ENCODE assay signal across 9 mouse cellular contexts in genomic region chrX:56839369-56839768, GRCm38 (mm10). TPM values are rescaled to one million over a fixed set of nuclear protein-coding genes. Genes with fewer than 3 reads are reported as not detected.
DNase-seq lines count a peak whose midpoint lies in the region; ATAC-seq and TF ChIP-seq lines count a peak whose summit lies in the region.
"Had no signal": no experiment of that assay in that cellular context is flagged by ENCODE, and none has a peak within 500 bp of the region (broad histone marks: within the 10 kb centered on the region; RNA-seq: fewer than 3 reads in every experiment).

No protein-coding gene starts in this region.

- H3K36me3 ChIP-seq in forebrain, embryonic 13.5 days (ENCODE audit: poor library complexity, severe bottlenecking), result no peaks in the 10 kb centered on the region
- no peaks in the 10 kb centered on the region for H3K36me3 ChIP-seq in forebrain, embryonic 11.5 days (ENCODE audit: control insufficient read depth, insufficient read depth, low read length)
- no peaks in the 10 kb centered on the region for H3K36me3 ChIP-seq in liver, embryonic 12.5 days
- H3K36me3 ChIP-seq in liver, postnatal 0 days (replicated peaks; ENCODE audit: insufficient read depth, low read length), result no peaks in the 10 kb centered on the region

- no peak overlapping the region for H3K9ac ChIP-seq in forebrain, embryonic 13.5 days
- H3K9ac ChIP-seq in forebrain, embryonic 11.5 days (ENCODE audit: low read length), result no peak overlapping the region
- no peak overlapping the region for H3K9ac ChIP-seq in liver, embryonic 12.5 days
- H3K9ac ChIP-seq in liver, postnatal 0 days (replicated peaks), result no peak overlapping the region

- H3K4me3 ChIP-seq in forebrain, embryonic 13.5 days, result no peak overlapping the region
- H3K4me3 ChIP-seq in forebrain, embryonic 11.5 days (ENCODE audit: low read depth, low read length), result no peak overlapping the region
- no peak overlapping the region for H3K4me3 ChIP-seq in liver, embryonic 12.5 days
- no peak overlapping the region for H3K4me3 ChIP-seq in liver, postnatal 0 days (ENCODE audit: low read depth, low read length)

- 0 out of 2 replicates have a peak, but pooled peaks have one; percentile 13 for ATAC-seq in forebrain, embryonic 13.5 days
- ATAC-seq in forebrain, embryonic 11.5 days (replicated peaks; ENCODE audit: low FRiP score), result no peak
- ATAC-seq in liver, embryonic 12.5 days, result no peak
- no peak for ATAC-seq in liver, postnatal 0 days
- ATAC-seq in frontal cortex, adult (ENCODE audit: low TSS enrichment), result no peak

- DNase-seq in forebrain, embryonic 11.5 days (ENCODE audit: low spot score), result no peak
- DNase-seq in liver (peak; percentile 19), ES-CJ7 (ENCODE audit: low read depth, low spot score) (peak; percentile 14)
- peak; percentile 4 for DNase-seq in embryo, embryonic 9.5 days (ENCODE audit: extremely low spot score)
- DNase-seq in liver, postnatal 0 days, result peak; percentile 17

- TF ChIP-seq CTCF in liver, postnatal 0 days (IDR thresholded peaks at IDR 0.05; ENCODE audit: low read depth), result peak; percentile 80

- H3K4me2 ChIP-seq in forebrain, embryonic 13.5 days, result no peak overlapping the region
- no peak overlapping the region for H3K4me2 ChIP-seq in forebrain, embryonic 11.5 days (ENCODE audit: low read depth, low read length, severe bottlenecking)
- no peak overlapping the region for H3K4me2 ChIP-seq in liver, embryonic 12.5 days
- no peak overlapping the region for H3K4me2 ChIP-seq in liver, postnatal 0 days (ENCODE audit: low read depth, low read length)

- no peaks in the 10 kb centered on the region for H3K27me3 ChIP-seq in forebrain, embryonic 13.5 days
- H3K27me3 ChIP-seq in forebrain, embryonic 11.5 days (ENCODE audit: control insufficient read depth, insufficient read depth, low read length), result no peaks in the 10 kb centered on the region
- H3K27me3 ChIP-seq in liver, embryonic 12.5 days (replicated peaks), result no peaks in the 10 kb centered on the region
- no peaks in the 10 kb centered on the region for H3K27me3 ChIP-seq in liver, postnatal 0 days (ENCODE audit: insufficient read depth, low read length)

- no peak for TF ChIP-seq EP300 in liver, postnatal 0 days (IDR thresholded peaks at IDR 0.05; ENCODE audit: low read depth)

- H3K27ac ChIP-seq in forebrain, embryonic 13.5 days, result no peak overlapping the region
- no peak overlapping the region for H3K27ac ChIP-seq in forebrain, embryonic 11.5 days (ENCODE audit: low read depth, low read length)
- no peak overlapping the region for H3K27ac ChIP-seq in liver, embryonic 12.5 days
- H3K27ac ChIP-seq in liver, postnatal 0 days (ENCODE audit: low read depth), result no peak overlapping the region

- no peaks in the 10 kb centered on the region for H3K4me1 ChIP-seq in forebrain, embryonic 13.5 days
- H3K4me1 ChIP-seq in forebrain, embryonic 11.5 days (replicated peaks; ENCODE audit: control insufficient read depth, insufficient read depth, low read length), result no peaks in the 10 kb centered on the region
- no peaks in the 10 kb centered on the region for H3K4me1 ChIP-seq in liver, embryonic 12.5 days
- H3K4me1 ChIP-seq in liver, postnatal 0 days (ENCODE audit: insufficient read depth), result no peaks in the 10 kb centered on the region

- H3K9me3 ChIP-seq in forebrain, embryonic 13.5 days (replicated peaks), result no peaks in the 10 kb centered on the region
- H3K9me3 ChIP-seq in forebrain, embryonic 11.5 days (ENCODE audit: control insufficient read depth, low read length), result no peaks in the 10 kb centered on the region
- H3K9me3 ChIP-seq in liver, embryonic 12.5 days (replicated peaks), result no peaks in the 10 kb centered on the region
- no peaks in the 10 kb centered on the region for H3K9me3 ChIP-seq in liver, postnatal 0 days (ENCODE audit: low read length)

RNA-seq across cellular contexts. Expression of gene Map7d3, which starts 17.2 kb away (rescaled TPM):
- 0.78 and 1.0 TPM in 2 replicates for polyA plus RNA-seq in forebrain, embryonic 13.5 days (2015; fragmentation: Nextera tagmentation; extraction: Ambion mirVana)
- polyA plus RNA-seq in forebrain, embryonic 11.5 days (2014; fragmentation: Nextera tagmentation; extraction: Ambion mirVana), result 2.1 and 2.3 TPM in 2 replicates
- 1.0 and 1.4 TPM in 2 replicates for polyA plus RNA-seq in liver, embryonic 12.5 days (2016; fragmentation: Nextera tagmentation; extraction: Ambion mirVana)
- 0.55 and 0.63 TPM in 2 replicates for polyA plus RNA-seq in liver, postnatal 0 days (2015; fragmentation: Nextera tagmentation; extraction: Ambion mirVana)

RNA-seq across cellular contexts. Expression of gene Adgrg4, which starts 30.6 kb away (rescaled TPM):
- polyA plus RNA-seq in forebrain, embryonic 13.5 days (2015; fragmentation: Nextera tagmentation; extraction: Ambion mirVana), result not detected in 2 replicates
- not detected in 2 replicates for polyA plus RNA-seq in forebrain, embryonic 11.5 days (2014; fragmentation: Nextera tagmentation; extraction: Ambion mirVana)
- polyA plus RNA-seq in liver, embryonic 12.5 days (2016; fragmentation: Nextera tagmentation; extraction: Ambion mirVana), result not detected in 2 replicates
- not detected in 2 replicates for polyA plus RNA-seq in liver, postnatal 0 days (2015; fragmentation: Nextera tagmentation; extraction: Ambion mirVana)
- polyA plus RNA-seq: heart, embryonic 16.5 days had no signal
